16 mouse cellular contexts compared by ENCODE assay signal in genomic region chr2:33444862-33445261, GRCm38 (mm10). TPM values are rescaled to one million over a fixed set of nuclear protein-coding genes. Genes with fewer than 3 reads are reported as not detected.
A peak's percentile ranks its signal among the peaks of the same experiment; 100 is the strongest.
DNase-seq lines count a peak whose midpoint lies in the region; ATAC-seq and TF ChIP-seq lines count a peak whose summit lies in the region.
"Had no signal": no experiment of that assay in that cellular context is flagged by ENCODE, and none has a peak within 500 bp of the region (broad histone marks: within the 10 kb centered on the region; RNA-seq: fewer than 3 reads in every experiment).

No protein-coding gene starts in this region.

- H3K4me2 ChIP-seq in heart, postnatal 0 days (ENCODE audit: low read depth, low read length), result no peak overlapping the region
- no peak overlapping the region for H3K4me2 ChIP-seq in embryonic facial prominence, embryonic 15.5 days (replicated peaks)
- H3K4me2 ChIP-seq: hindbrain, embryonic 12.5 days; liver, embryonic 13.5 days; lung, embryonic 15.5 days; midbrain, embryonic 12.5 days; neural tube, embryonic 13.5 days had no signal

- peaks cover 11% of the 10 kb centered on the region for H3K36me3 ChIP-seq in heart, postnatal 0 days (replicated peaks; ENCODE audit: control insufficient read depth, insufficient read depth, low read length)
- H3K36me3 ChIP-seq in E14TG2a.4 (ENCODE audit: insufficient read depth, low read length), result peaks cover 35% of the 10 kb centered on the region
- peaks cover 15% of the 10 kb centered on the region for H3K36me3 ChIP-seq in embryonic facial prominence, embryonic 15.5 days

- no peak for ATAC-seq in heart, postnatal 0 days (ENCODE audit: insufficient read depth, low read depth)
- ATAC-seq in embryonic facial prominence, embryonic 15.5 days (ENCODE audit: insufficient number of reproducible peaks, low FRiP score, low TSS enrichment, low read depth), result no peak
- ATAC-seq: CD4-positive, CD25-positive, alpha-beta regulatory T cell, adult 4 months; inflammation-experienced regulatory T-cells, adult 6 months had no signal

- H3K27ac ChIP-seq in gastrocnemius, adult 2 months, result peak overlapping the region; percentile 61; the same call in 1 of the 2 replicates
- peak overlapping the region; percentile 54 for H3K27ac ChIP-seq in heart, postnatal 0 days (ENCODE audit: low read depth)
- H3K27ac ChIP-seq in embryonic facial prominence, embryonic 15.5 days (replicated peaks), result peak overlapping the region; percentile 25; the same call in 1 of the 2 replicates
- H3K27ac ChIP-seq: hindbrain, embryonic 12.5 days; liver, embryonic 13.5 days; lung, embryonic 15.5 days; midbrain, embryonic 12.5 days; neural tube, embryonic 13.5 days had no signal

- no peaks in the 10 kb centered on the region for H3K9me3 ChIP-seq in heart, postnatal 0 days (replicated peaks; ENCODE audit: control insufficient read depth, low read length)
- no peaks in the 10 kb centered on the region for H3K9me3 ChIP-seq in E14TG2a.4 (ENCODE audit: low read length)
- no peaks in the 10 kb centered on the region for H3K9me3 ChIP-seq in embryonic facial prominence, embryonic 15.5 days (replicated peaks)
- H3K9me3 ChIP-seq: hindbrain, embryonic 12.5 days; liver, embryonic 13.5 days; lung, embryonic 15.5 days; midbrain, embryonic 12.5 days; neural tube, embryonic 13.5 days had no signal

- TF ChIP-seq EP300 in heart, postnatal 0 days (IDR thresholded peaks at IDR 0.05; ENCODE audit: low read depth), result no peak

- H3K4me1 ChIP-seq in heart, postnatal 0 days (ENCODE audit: control insufficient read depth, insufficient read depth), result peaks cover 11% of the 10 kb centered on the region
- H3K4me1 ChIP-seq in E14TG2a.4 (replicated peaks; ENCODE audit: low read depth, low read length), result peaks cover 91% of the 10 kb centered on the region
- peaks cover 10% of the 10 kb centered on the region for H3K4me1 ChIP-seq in embryonic facial prominence, embryonic 15.5 days

- no peak overlapping the region for H3K4me3 ChIP-seq in gastrocnemius, adult 2 months
- H3K4me3 ChIP-seq in heart, postnatal 0 days (ENCODE audit: low read depth, low read length), result no peak overlapping the region
- H3K4me3 ChIP-seq in E14TG2a.4 (replicated peaks; ENCODE audit: low read length), result 0 out of 2 replicates have a peak overlapping the region, but pooled peaks have one; percentile 20
- H3K4me3 ChIP-seq in embryonic facial prominence, embryonic 15.5 days (replicated peaks), result no peak overlapping the region
- H3K4me3 ChIP-seq: hindbrain, embryonic 12.5 days; liver, embryonic 13.5 days; lung, embryonic 15.5 days; midbrain, embryonic 12.5 days; neural tube, embryonic 13.5 days had no signal

- DNase-seq in gastrocnemius, adult 2 months, result no peak
- DNase-seq in gastrocnemius, postnatal 14 days, result no peak
- no peak for DNase-seq in heart, postnatal 0 days (ENCODE audit: low spot score)
- no peak for DNase-seq in heart, postnatal 4 days
- no peak for DNase-seq in embryo, embryonic 10 days (ENCODE audit: low spot score)
- DNase-seq: forebrain, postnatal 0 days; liver, embryonic 13.5 days; thymus, postnatal 14 days had no signal

- no peaks in the 10 kb centered on the region for H3K27me3 ChIP-seq in heart, postnatal 0 days (ENCODE audit: control insufficient read depth, insufficient read depth, low read length)
- no peaks in the 10 kb centered on the region for H3K27me3 ChIP-seq in E14TG2a.4 (ENCODE audit: insufficient read depth, low read length)
- H3K27me3 ChIP-seq in embryonic facial prominence, embryonic 15.5 days, result no peaks in the 10 kb centered on the region
- H3K27me3 ChIP-seq: lung, embryonic 15.5 days; neural tube, embryonic 13.5 days had no signal

- TF ChIP-seq CTCF in gastrocnemius, adult 2 months (IDR thresholded peaks at IDR 0.05), result no peak
- no peak for TF ChIP-seq CTCF in heart, postnatal 0 days (IDR thresholded peaks at IDR 0.05; ENCODE audit: low read depth)
- TF ChIP-seq CTCF in E14TG2a.4 (conservative IDR thresholded peaks at IDR 0.05; ENCODE audit: low read length), result no peak

- H3K9ac ChIP-seq in heart, postnatal 0 days (replicated peaks; ENCODE audit: low read depth, low read length), result no peak overlapping the region
- no peak overlapping the region for H3K9ac ChIP-seq in embryonic facial prominence, embryonic 15.5 days
- H3K9ac ChIP-seq: forebrain, postnatal 0 days; hindbrain, embryonic 12.5 days; liver, embryonic 13.5 days; lung, embryonic 15.5 days; midbrain, embryonic 12.5 days; neural tube, embryonic 13.5 days had no signal

- intact Hi-C loops in gastrocnemius, adult 2 months (cut with DNase I), result no loop called here
- intact Hi-C loops in gastrocnemius, postnatal 14 days (cut with DNase I; ENCODE audit: low total_unique reads), result no loop called here

RNA-seq across cellular contexts. Expression of gene Zbtb34, which starts 13.7 kb away (rescaled TPM):
- 1 to 10 TPM; 3.0 to 3.4 TPM for total RNA-seq in gastrocnemius, adult 2 months (2021)
- 1 to 10 TPM; 6.4 to 8.5 TPM for total RNA-seq in gastrocnemius, postnatal 14 days (2021)
- 8.9 and 16.7 TPM in 2 replicates for total RNA-seq in heart, postnatal 0 days (2014; rRNA removed; ENCODE audit: low replicate concordance)
- 1.9 and 2.1 TPM in 2 replicates for polyA plus RNA-seq in heart, postnatal 0 days (2015; fragmentation: Nextera tagmentation; extraction: Ambion mirVana)
- total RNA-seq in heart, postnatal 4 days (2021), result 10 to 100 TPM; 22.1 to 27.5 TPM
- 7.2 and 7.9 TPM in 2 replicates for polyA plus RNA-seq in embryonic facial prominence, embryonic 15.5 days (2015; fragmentation: Nextera tagmentation; extraction: Ambion mirVana)

RNA-seq across cellular contexts. Expression of gene Zbtb43, which starts 23.5 kb away (rescaled TPM):
- total RNA-seq in gastrocnemius, adult 2 months (2021), result 10 to 100 TPM; 13.6 to 14.3 TPM
- total RNA-seq in gastrocnemius, postnatal 14 days (2021), result 10 to 100 TPM; 14.6 to 17.4 TPM
- total RNA-seq in heart, postnatal 0 days (2014; rRNA removed; ENCODE audit: low replicate concordance), result 10.5 and 11.8 TPM in 2 replicates
- 11.5 and 12.3 TPM in 2 replicates for polyA plus RNA-seq in heart, postnatal 0 days (2015; fragmentation: Nextera tagmentation; extraction: Ambion mirVana)
- 10 to 100 TPM; 19.8 to 22.2 TPM for total RNA-seq in heart, postnatal 4 days (2021)
- 19.0 and 20.1 TPM in 2 replicates for polyA plus RNA-seq in embryonic facial prominence, embryonic 15.5 days (2015; fragmentation: Nextera tagmentation; extraction: Ambion mirVana)
